Comparison of ENCODE assay signal across 8 mouse cellular contexts in the genomic region with DNA sequence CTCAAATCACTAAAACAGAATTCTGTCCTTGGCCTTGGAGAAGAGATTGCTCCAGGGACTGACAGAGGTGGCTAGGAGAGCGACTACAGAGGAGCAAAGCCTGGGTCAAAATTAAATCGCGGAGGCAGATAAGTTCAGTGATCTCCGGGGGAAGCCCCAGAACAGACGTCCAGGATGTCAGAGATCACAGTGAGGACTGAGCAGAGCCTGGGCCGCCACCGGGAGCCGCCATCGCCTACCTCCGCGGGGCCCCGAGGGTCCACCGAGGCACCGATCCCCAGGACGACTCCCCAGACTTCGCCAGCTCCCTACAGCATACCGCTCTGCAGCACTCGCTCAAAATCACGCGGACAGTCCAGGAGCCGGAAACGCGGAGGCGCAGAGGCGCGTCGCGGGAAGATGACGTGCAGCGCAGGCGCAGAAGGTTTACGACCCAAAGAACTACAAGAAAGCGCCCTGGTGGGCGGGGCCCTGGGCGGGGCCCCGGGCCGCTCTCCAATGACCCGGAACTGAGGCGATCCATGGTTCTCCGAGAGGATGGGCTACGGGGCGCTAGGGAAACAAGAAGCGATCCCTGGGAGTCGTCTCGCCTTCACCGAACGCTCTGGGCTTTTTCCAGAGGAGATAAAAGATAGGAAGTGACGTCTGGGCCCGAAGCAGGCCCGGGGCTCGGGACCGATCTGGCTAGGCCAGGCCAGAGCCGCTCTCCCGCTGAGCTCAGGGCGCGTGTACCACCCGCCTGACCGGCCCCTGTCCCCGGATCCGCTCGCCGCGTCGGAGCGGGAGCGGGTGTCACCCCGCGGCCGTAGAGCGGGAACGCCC. TPM values are rescaled to one million over a fixed set of nuclear protein-coding genes. Genes with fewer than 3 reads are reported as not detected.
DNase-seq lines count a peak whose midpoint lies in the region; ATAC-seq lines count a peak whose summit lies in the region.

TSS of gene Utp15 (minus strand) at position 406 of the 822 bp plus-strand sequence.
TSS of gene Ankra2 (plus strand) at position 439 of the 822 bp plus-strand sequence.

- peak; percentile 97 to 98 for DNase-seq in B cell, adult 2 months
- DNase-seq in brain, adult 2 months (ENCODE audit: low read depth, low spot score): peak; percentile 99
- DNase-seq in heart, embryonic 10.5 days (ENCODE audit: low spot score): peak; percentile 99
- DNase-seq in liver: peak; percentile 98
- DNase-seq in spleen, postnatal 4 days (ENCODE audit: low spot score in 2 of 2): peak; percentile 96 to 99

- peak within 1 kb of the TSS; percentile 79 for H3K4me2 ChIP-seq in kidney, embryonic 15.5 days

- peaks cover 11% of the 10 kb centered on the region; the same call in 1 of the 2 replicates for H3K4me1 ChIP-seq in heart, embryonic 10.5 days
- H3K4me1 ChIP-seq in kidney, embryonic 15.5 days: peaks cover 20% of the 10 kb centered on the region

- H3K36me3 ChIP-seq in heart, embryonic 10.5 days: peaks cover 30% of the 10 kb centered on the region
- H3K36me3 ChIP-seq in kidney, embryonic 15.5 days: peaks cover 31% of the 10 kb centered on the region

- under 1% methylated on average over 71 of the region's 71 CpGs for WGBS in heart, embryonic 10.5 days
- under 1% methylated on average over 71 of the region's 71 CpGs for WGBS in kidney, embryonic 15.5 days

- ATAC-seq in erythroblast, adult 5-6 weeks (replicated peaks; ENCODE audit: low FRiP score, poor library complexity, severe bottlenecking): peak; percentile 96
- peak; percentile 99 for ATAC-seq in kidney, embryonic 15.5 days (replicated peaks; ENCODE audit: low FRiP score)
- peak; percentile 88 for ATAC-seq in monocyte, adult 5-6 weeks (replicated peaks; ENCODE audit: insufficient number of reproducible peaks, low FRiP score, low TSS enrichment, poor library complexity, severe bottlenecking)

- no peaks in the 10 kb centered on the region for H3K9me3 ChIP-seq in heart, embryonic 10.5 days
- H3K9me3 ChIP-seq in kidney, embryonic 15.5 days (replicated peaks): no peaks in the 10 kb centered on the region

- H3K27me3 ChIP-seq in heart, embryonic 10.5 days (ENCODE audit: insufficient read depth, poor library complexity, severe bottlenecking): no peaks in the 10 kb centered on the region
- H3K27me3 ChIP-seq in kidney, embryonic 15.5 days: no peaks in the 10 kb centered on the region

- H3K9ac ChIP-seq in kidney, embryonic 15.5 days: peak within 1 kb of the TSS; percentile 85

- H3K27ac ChIP-seq in heart, embryonic 10.5 days: peak within 1 kb of the TSS; percentile 93
- peak within 1 kb of the TSS; percentile 96 for H3K27ac ChIP-seq in kidney, embryonic 15.5 days

- H3K4me3 ChIP-seq in heart, embryonic 10.5 days: peak within 1 kb of the TSS; percentile 89
- H3K4me3 ChIP-seq in kidney, embryonic 15.5 days (replicated peaks): peak within 1 kb of the TSS; percentile 96

RNA-seq across cellular contexts. Expression of gene Utp15, which starts in this region (rescaled TPM):
- 2.3 and 8.6 TPM in 2 replicates for total RNA-seq in erythroblast, adult 5-6 weeks (2015; ENCODE audit: low replicate concordance)
- 7.9 and 9.6 TPM in 2 replicates for total RNA-seq in erythroblast, adult 5-6 weeks (2017; ENCODE audit: low replicate concordance)
- polyA plus RNA-seq in heart, embryonic 10.5 days (2016; fragmentation: Nextera tagmentation; extraction: Ambion mirVana): 25.1 and 32.1 TPM in 2 replicates
- 33.7 and 36.7 TPM in 2 replicates for polyA plus RNA-seq in kidney, embryonic 15.5 days (2015; fragmentation: Nextera tagmentation; extraction: Ambion mirVana)
- total RNA-seq in monocyte, adult 5-6 weeks (2017): 25.2 to 29.2 TPM (median 28.7 TPM) in 3 replicates

RNA-seq across cellular contexts. Expression of gene Ankra2, which starts in this region (rescaled TPM):
- 4.6 and 13.8 TPM in 2 replicates for total RNA-seq in erythroblast, adult 5-6 weeks (2015; ENCODE audit: low replicate concordance)
- 7.1 and 7.9 TPM in 2 replicates for total RNA-seq in erythroblast, adult 5-6 weeks (2017; ENCODE audit: low replicate concordance)
- polyA plus RNA-seq in heart, embryonic 10.5 days (2016; fragmentation: Nextera tagmentation; extraction: Ambion mirVana): 14.8 and 16.3 TPM in 2 replicates
- polyA plus RNA-seq in kidney, embryonic 15.5 days (2015; fragmentation: Nextera tagmentation; extraction: Ambion mirVana): 15.0 and 15.7 TPM in 2 replicates
- total RNA-seq in monocyte, adult 5-6 weeks (2017): 38.3 to 47.0 TPM (median 45.0 TPM) in 3 replicates

Comparison
In these comparisons a context has a peak if more than half of its experiments do, and no peak if none do; other contexts are left out.
1. Peak in every context shown above with its lines: DNase-seq, ATAC-seq, H3K4me3 ChIP-seq and H3K27ac ChIP-seq.